Mouse (Mus musculus) forebrain, embryonic 11.5 days (tissue): ENCODE measurements around the gene Tigar. TPM values are rescaled to one million over a fixed set of nuclear protein-coding genes. Genes with fewer than 3 reads are reported as not detected.

Source experiments
- ATAC-seq: fragments of 200-750 bp; cut with Nextera tagmentation; replicated peaks from 2 replicates; pipeline ENCODE4 v1.8.0; 2017; ENCODE audit warnings: moderate TSS enrichment; ENCODE audit not compliant: low FRiP score
- DNase-seq: peaks from one replicate; pipeline ENCODE4 v3.0.0-alpha.2; 2017; ENCODE audit warnings: low spot score
- H3K27ac ChIP-seq: fragments of 300-500 bp; sonication (generic); 2 replicates; pipeline ENCODE4 v1.5.1; 2014; ENCODE audit warnings: low read depth, low read length
- H3K27me3 ChIP-seq: fragments of 300-500 bp; sonication (generic); 2 replicates; pipeline ENCODE4 v1.6.1; 2014; ENCODE audit warnings: mild to moderate bottlenecking, low read length, mixed read lengths; ENCODE audit not compliant: control insufficient read depth, insufficient read depth
- H3K36me3 ChIP-seq: fragments of 300-500 bp; sonication (generic); 2 replicates; pipeline ENCODE4 v1.6.1; 2014; ENCODE audit warnings: mild to moderate bottlenecking, low read length, moderate library complexity, mixed read lengths; ENCODE audit not compliant: control insufficient read depth, insufficient read depth
- H3K4me1 ChIP-seq: fragments of 300-500 bp; sonication (generic); replicated peaks from 2 replicates; pipeline ENCODE4 v1.6.1; 2014; ENCODE audit warnings: low read length, mixed read lengths; ENCODE audit not compliant: control insufficient read depth, insufficient read depth
- H3K4me2 ChIP-seq: fragments of 300-500 bp; sonication (generic); 2 replicates; pipeline ENCODE4 v1.6.1; 2014; ENCODE audit warnings: low read depth, mild to moderate bottlenecking, low read length, moderate library complexity, mixed read lengths; ENCODE audit not compliant: severe bottlenecking
- H3K4me3 ChIP-seq: fragments of 300-500 bp; sonication (generic); 2 replicates; pipeline ENCODE4 v1.5.1; 2014; ENCODE audit warnings: low read depth, low read length
- H3K9ac ChIP-seq: fragments of 300-500 bp; sonication (generic); 2 replicates; pipeline ENCODE4 v1.6.1; 2014; ENCODE audit warnings: low read length
- H3K9me3 ChIP-seq: fragments of 300-500 bp; sonication (generic); 2 replicates; pipeline ENCODE4 v1.6.1; 2016; ENCODE audit warnings: low read length, mixed read lengths; ENCODE audit not compliant: control insufficient read depth
- WGBS: fragments of 180-500 bp; shearing (Covaris S2); extraction: QIAGEN DNeasy Blood & Tissue Kit; methylation state at CpG from one replicate; pipeline ENCODE4 v1.1.7; 2014; 5-methylcytosine and 5-hydroxymethylcytosine counted together
- polyA plus RNA-seq: library from polyadenylated mRNA; unstranded; fragments of >200 nt; fragmentation: Nextera tagmentation; extraction: Ambion mirVana; gene quantifications from 2 replicates; pipeline ENCODE4 v1.2.1, GENCODE M21; 2014

The Tigar gene
- polyA plus RNA-seq, 1 experiment from 2014 or later, result 6.8 TPM

GRCm38 (mm10) chr6:127151565-127152105 is 42.3 kb upstream of the Tigar start:
- H3K27me3 ChIP-seq, result peaks cover 17% of the 10 kb centered on the region
- no peaks in the 10 kb centered on the region for H3K9me3 ChIP-seq
- H3K9ac ChIP-seq, result peak overlapping the region; percentile 68
- peak overlapping the region; percentile 91 for H3K27ac ChIP-seq
- H3K4me1 ChIP-seq, result peaks cover 32% of the 10 kb centered on the region
- H3K36me3 ChIP-seq, result peaks cover 4% of the 10 kb centered on the region; the same call in 1 of the 2 replicates
- DNase-seq (peak; percentile 86), ATAC-seq (peak; percentile 3)
- WGBS, result under 1% methylated on average over 29 of the region's 29 CpGs
- peak overlapping the region; percentile 82 for H3K4me2 ChIP-seq
- peak overlapping the region; percentile 86 for H3K4me3 ChIP-seq

DNA sequence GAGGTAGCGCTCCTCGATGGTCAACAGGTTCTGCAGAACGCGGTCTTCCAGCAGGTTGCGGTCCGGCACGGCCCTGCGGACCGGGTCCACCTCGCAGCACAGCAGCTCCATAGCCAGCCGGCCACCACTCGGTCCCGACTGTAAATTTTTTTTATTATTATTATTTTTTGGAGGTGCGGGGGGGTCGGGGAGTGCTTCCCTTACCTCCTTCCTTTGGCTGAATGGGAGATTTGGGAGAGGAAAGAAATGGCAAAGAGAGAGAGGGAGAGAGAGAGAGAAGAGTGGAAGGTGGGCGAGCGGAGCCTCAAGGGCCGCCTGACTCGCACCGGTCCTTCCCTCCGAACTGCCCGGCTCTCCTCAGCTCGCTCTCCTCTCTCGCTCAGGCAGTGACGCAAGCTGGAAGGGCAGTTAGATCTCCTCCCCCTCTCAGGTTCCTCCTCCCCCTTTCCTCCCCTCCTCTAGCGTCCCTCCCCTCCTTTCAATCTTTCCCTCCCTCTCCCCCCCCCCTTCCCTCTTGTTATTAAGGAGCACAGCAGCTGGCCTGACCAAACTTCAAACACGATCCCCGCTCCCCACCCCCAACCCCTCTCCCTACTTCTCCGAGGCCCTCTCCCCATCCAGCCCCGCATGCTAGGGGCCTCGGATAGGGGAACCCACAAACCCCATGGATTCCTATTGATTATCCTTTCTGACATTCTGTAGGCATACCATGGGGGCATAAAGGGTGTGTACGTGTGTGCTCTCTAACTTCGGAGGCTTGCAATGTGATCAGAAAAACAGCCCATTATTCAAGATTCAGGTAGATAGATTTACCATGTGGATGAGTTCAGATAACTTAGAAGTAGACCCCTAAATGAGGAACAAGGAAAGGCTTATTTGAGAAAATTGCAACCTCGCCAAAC is 41.6 kb upstream of the Tigar start:
- Histone ChIP-seq H3K36me3 (peaks cover 4% of the 10 kb centered on the region; the same call in 1 of the 2 replicates), H3K27ac (peak overlapping the region; percentile 91), H3K4me1 (peaks cover 34% of the 10 kb centered on the region), H3K4me2 (peak overlapping the region; percentile 82), H3K27me3 (peaks cover 17% of the 10 kb centered on the region), H3K9me3 (no peaks in the 10 kb centered on the region), H3K9ac (peak overlapping the region; percentile 94), H3K4me3 (peak overlapping the region; percentile 86)
- peak; percentile 91 for DNase-seq
- peak; percentile 67 for ATAC-seq
- WGBS, result 0% methylated on average over 34 of the region's 34 CpGs

GRCm38 (mm10) chr6:127149944-127150662 is 40.7 kb upstream of the Tigar start:
- Histone ChIP-seq H3K4me1 (peaks cover 32% of the 10 kb centered on the region), H3K9me3 (no peaks in the 10 kb centered on the region), H3K9ac (peak overlapping the region; percentile 94), H3K27ac (peak overlapping the region; percentile 72), H3K27me3 (peaks cover 13% of the 10 kb centered on the region), H3K4me3 (peak overlapping the region; percentile 86), H3K4me2 (peak overlapping the region; percentile 82), H3K36me3 (peaks cover 4% of the 10 kb centered on the region; the same call in 1 of the 2 replicates)
- no peak for ATAC-seq
- under 1% methylated on average over 38 of the region's 38 CpGs for WGBS
- peak; percentile 73 for DNase-seq

DNA sequence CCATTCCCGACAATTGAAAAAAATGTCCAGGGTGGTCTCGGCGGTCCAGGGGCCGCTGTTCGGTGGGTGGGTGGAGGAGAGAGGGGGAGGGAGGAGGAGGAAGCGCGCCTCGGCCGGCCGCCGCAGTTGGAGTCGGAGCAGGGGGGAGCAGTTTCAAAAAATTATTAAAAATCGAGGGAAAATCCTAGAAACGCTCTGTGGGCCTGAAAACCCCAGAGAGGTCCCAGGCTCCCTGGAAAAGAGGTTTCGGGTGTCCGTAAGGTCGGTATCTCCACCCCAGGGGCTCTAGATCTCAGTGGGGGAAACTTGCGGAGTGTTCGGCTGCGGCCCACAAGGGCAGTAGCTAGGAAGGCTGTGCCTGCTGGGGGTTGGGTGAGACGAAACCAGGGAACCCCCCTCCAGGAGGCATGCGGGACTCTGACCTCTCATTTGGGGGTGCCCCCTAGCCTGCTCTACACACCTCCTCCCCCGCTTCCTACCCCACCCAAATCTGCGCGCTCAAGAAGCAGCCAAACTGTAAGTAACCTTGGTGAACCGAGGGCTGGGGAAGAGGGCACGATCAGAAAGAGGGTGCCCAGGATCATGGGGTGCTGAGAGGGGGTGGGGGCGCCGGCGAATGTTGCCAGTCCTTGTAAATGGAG is 40.1 kb upstream of the Tigar start:
- ATAC-seq (no peak), DNase-seq (peak; percentile 67)
- Histone ChIP-seq H3K36me3 (peaks cover 4% of the 10 kb centered on the region; the same call in 1 of the 2 replicates), H3K27ac (peak overlapping the region; percentile 41; the same call in 1 of the 2 replicates), H3K4me3 (peak overlapping the region; percentile 86), H3K4me1 (peaks cover 30% of the 10 kb centered on the region), H3K4me2 (peak overlapping the region; percentile 82), H3K9me3 (no peaks in the 10 kb centered on the region), H3K27me3 (peaks cover 10% of the 10 kb centered on the region), H3K9ac (peak overlapping the region; percentile 94)
- under 1% methylated on average over 30 of the region's 30 CpGs for WGBS

DNA sequence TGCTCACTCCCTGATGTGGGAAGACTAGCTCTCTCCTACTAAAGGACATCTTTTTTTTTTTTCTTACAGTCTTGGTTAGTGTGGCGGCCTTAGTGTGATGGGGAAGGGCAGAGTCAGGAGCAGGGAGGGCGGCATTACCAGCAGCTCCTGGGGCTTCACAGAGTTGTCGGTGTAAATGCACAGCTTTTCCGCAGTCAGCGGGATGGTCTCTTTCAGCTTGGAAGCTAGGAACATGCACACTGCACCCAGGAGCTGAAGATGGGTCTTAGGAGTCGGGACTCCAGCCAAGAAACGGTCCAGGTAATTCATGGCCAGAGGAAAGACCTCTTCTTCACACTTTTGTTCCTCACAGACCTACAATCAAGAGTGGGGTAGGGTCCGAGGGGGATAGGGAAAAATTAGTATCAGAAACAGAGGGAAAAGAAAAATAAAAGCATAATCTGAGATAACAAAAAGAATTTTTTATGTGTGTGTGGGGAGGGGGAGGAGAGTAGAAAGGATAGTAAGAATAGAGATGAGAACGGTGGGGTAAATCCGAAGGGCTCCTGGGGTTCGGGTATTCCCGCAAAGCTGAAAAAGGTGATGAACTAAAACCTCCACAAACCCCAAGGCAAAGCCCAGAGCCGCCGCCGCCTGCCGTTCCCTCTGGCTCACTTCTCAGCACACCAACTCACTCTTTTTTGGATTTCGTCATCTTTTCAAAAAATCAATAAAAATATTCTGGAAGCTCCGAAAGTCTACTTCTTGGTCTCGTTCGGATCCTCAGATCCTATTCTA is 39.4 kb upstream of the Tigar start:
- ATAC-seq, result no peak
- H3K27ac ChIP-seq, result peak overlapping the region; percentile 47; the same call in 1 of the 2 replicates

GRCm38 (mm10) chr6:127147665-127148064 is 38.3 kb upstream of the Tigar start:
- no peak overlapping the region for H3K9ac ChIP-seq
- peaks cover 6% of the 10 kb centered on the region for H3K36me3 ChIP-seq
- H3K4me1 ChIP-seq, result peaks cover 22% of the 10 kb centered on the region; the same call in 1 of the 2 replicates
- peak; percentile 4; the same call in 1 of the 2 replicates for ATAC-seq
- no peaks in the 10 kb centered on the region for H3K27me3 ChIP-seq
- H3K4me2 ChIP-seq, result peak overlapping the region; percentile 82; the same call in 1 of the 2 replicates
- DNase-seq, result peak; percentile 93
- no peak overlapping the region; the same call in 1 of the 2 replicates for H3K27ac ChIP-seq
- H3K9me3 ChIP-seq, result no peaks in the 10 kb centered on the region
- 1% methylated on average over 4 of the region's 4 CpGs for WGBS
- no peak overlapping the region for H3K4me3 ChIP-seq

More for the DNA sequence above, 39.4 kb upstream of the Tigar start:
- Histone ChIP-seq H3K4me2 (peak overlapping the region; percentile 82), H3K4me1 (peaks cover 29% of the 10 kb centered on the region), H3K4me3 (peak overlapping the region; percentile 86), H3K9me3 (no peaks in the 10 kb centered on the region), H3K36me3 (peaks cover 4% of the 10 kb centered on the region; the same call in 1 of the 2 replicates), H3K9ac (peak overlapping the region; percentile 94), H3K27me3 (peaks cover 4% of the 10 kb centered on the region)
- DNase-seq, result no peak
- 1% methylated on average over 20 of the region's 20 CpGs for WGBS

GRCm38 (mm10) chr6:127146322-127146947 is 37.1 kb upstream of the Tigar start:
- no peak overlapping the region for H3K9ac ChIP-seq
- H3K4me1 ChIP-seq, result peaks cover 14% of the 10 kb centered on the region; the same call in 1 of the 2 replicates

More at GRCm38 (mm10) chr6:127146322-127146947, 37.1 kb upstream of the Tigar start:
- 93% methylated on average over 3 of the region's 3 CpGs for WGBS
- no peak overlapping the region for H3K4me3 ChIP-seq
- peaks cover 9% of the 10 kb centered on the region for H3K36me3 ChIP-seq
- H3K27ac ChIP-seq, result no peak overlapping the region
- ATAC-seq (no peak), DNase-seq (peak; percentile 19)
- H3K4me2 ChIP-seq, result no peak overlapping the region
- no peaks in the 10 kb centered on the region for H3K9me3 ChIP-seq
- H3K27me3 ChIP-seq, result no peaks in the 10 kb centered on the region
